Mouse (Mus musculus): Measurements from ENCODE around the gene Hic1.
"Not testable (repeated sequence)": the region's sequence is repeated elsewhere in the genome, so short reads cannot be mapped to it uniquely, and the experiment has no call there.

Hic1 gene

GRCm38 (mm10) chr11:75192336-75193214 is 23.3 kb upstream of the Hic1 start:
- DNase-seq, result peak; percentile 77

GRCm38 (mm10) chr11:75191841-75192240 is 22.5 kb upstream of the Hic1 start:
- DNase-seq, result no peak

GRCm38 (mm10) chr11:75190905-75191441 is 21.7 kb upstream of the Hic1 start, which contains the start of gene Dph1:
TSS of gene Dph1 (minus strand) at chr11:75191241.
- no peak for DNase-seq

- DNase-seq, result peak; percentile 88
Observed at GRCm38 (mm10) chr11:75190371-75190724, 21.0 kb upstream of the Hic1 start.

GRCm38 (mm10) chr11:75189713-75190370 is 20.5 kb upstream of the Hic1 start:
- no peak for DNase-seq

GRCm38 (mm10) chr11:75184986-75185385 is 15.7 kb upstream of the Hic1 start:
- DNase-seq, result no peak

- peak; percentile 71 for DNase-seq
Observed at GRCm38 (mm10) chr11:75184573-75184972, 15.3 kb upstream of the Hic1 start.

- peak; percentile 89 for DNase-seq
Observed at GRCm38 (mm10) chr11:75183917-75184570, 14.7 kb upstream of the Hic1 start.

- DNase-seq, result peak; percentile 91
Observed at GRCm38 (mm10) chr11:75178672-75179208, 9.4 kb upstream of the Hic1 start, which contains the start of gene Ovca2. TSS of gene Ovca2 (minus strand) at chr11:75178835.

GRCm38 (mm10) chr11:75178011-75178410 is 8.7 kb upstream of the Hic1 start:
- DNase-seq, result no peak

- not testable (repeated sequence) for DNase-seq
Observed at GRCm38 (mm10) chr11:75174574-75174973, 5.3 kb upstream of the Hic1 start.

GRCm38 (mm10) chr11:75173799-75174165 is 4.5 kb upstream of the Hic1 start:
- DNase-seq, result no peak

- peak; percentile 96 for DNase-seq
Observed at GRCm38 (mm10) chr11:75173095-75173798, 3.9 kb upstream of the Hic1 start.

GRCm38 (mm10) chr11:75172151-75173094 is 3.1 kb upstream of the Hic1 start:
- peak; percentile 85 for DNase-seq

- no peak for DNase-seq
Observed at GRCm38 (mm10) chr11:75171186-75171865, 2.0 kb upstream of the Hic1 start.

- DNase-seq, result peak; percentile 94
Observed at GRCm38 (mm10) chr11:75170136-75170751, 925 bp upstream of the Hic1 start.

GRCm38 (mm10) chr11:75168590-75169361 is 543 bp downstream of the Hic1 start:
- peak; percentile 79 for DNase-seq

- DNase-seq, result no peak
Observed at GRCm38 (mm10) chr11:75167643-75168589, 1.4 kb downstream of the Hic1 start.

Data from right cerebral cortex, adult 18-20 months (tissue).